Mouse (Mus musculus): Measurements from ENCODE around the gene Taldo1. TPM values are rescaled to one million over a fixed set of nuclear protein-coding genes. Genes with fewer than 3 reads are reported as not detected.

Taldo1 gene
- polyA plus RNA-seq, 1 experiment from 2014 or later: 277 TPM

- no peaks in the 10 kb centered on the region for H3K9me3 ChIP-seq
- H3K4me3 ChIP-seq: no peak overlapping the region
- H3K27ac ChIP-seq: no peak overlapping the region
- no peaks in the 10 kb centered on the region for H3K4me1 ChIP-seq
- WGBS: 74% methylated on average over 5 of the region's 5 CpGs
- no peak overlapping the region for H3K9ac ChIP-seq
- no peak for ATAC-seq (ENCODE audit: insufficient number of reproducible peaks, insufficient read depth, low FRiP score, low TSS enrichment, low read depth)
- H3K36me3 ChIP-seq: no peaks in the 10 kb centered on the region
- peaks cover 32% of the 10 kb centered on the region for H3K27me3 ChIP-seq
- no peak overlapping the region for H3K4me2 ChIP-seq
Observed at GRCm38 (mm10) chr7:141364349-141365048, 27.5 kb upstream of the Taldo1 start.

DNA sequence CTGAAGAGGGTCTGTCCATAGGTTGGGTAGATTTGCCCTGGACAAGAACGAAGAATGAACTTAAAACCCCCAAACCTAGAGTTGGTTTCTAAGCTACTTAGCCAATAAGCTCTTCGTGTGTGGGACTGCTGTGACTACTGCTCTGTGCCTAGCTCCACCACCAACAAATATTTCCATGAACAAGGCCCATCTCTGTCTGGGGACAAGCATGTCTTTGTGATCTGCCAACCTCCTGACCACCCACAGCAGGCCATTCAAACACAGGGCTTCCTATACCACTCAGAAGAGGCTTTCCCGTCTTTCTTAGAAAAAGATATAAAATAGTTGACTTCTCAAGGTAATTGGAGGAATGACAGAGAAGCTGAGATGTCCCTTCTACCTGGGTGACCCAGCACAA, 27.0 kb upstream of the Taldo1 start:
- peaks cover 26% of the 10 kb centered on the region for H3K27me3 ChIP-seq
- H3K36me3 ChIP-seq: no peaks in the 10 kb centered on the region
- WGBS: 51% methylated on average over 3 of the region's 3 CpGs
- H3K4me1 ChIP-seq: no peaks in the 10 kb centered on the region
- H3K9ac ChIP-seq: no peak overlapping the region
- H3K27ac ChIP-seq: no peak overlapping the region
- no peak for ATAC-seq (ENCODE audit: insufficient number of reproducible peaks, insufficient read depth, low FRiP score, low TSS enrichment, low read depth)
- H3K4me3 ChIP-seq: no peak overlapping the region
- H3K4me2 ChIP-seq: no peak overlapping the region
- H3K9me3 ChIP-seq: no peaks in the 10 kb centered on the region

DNA sequence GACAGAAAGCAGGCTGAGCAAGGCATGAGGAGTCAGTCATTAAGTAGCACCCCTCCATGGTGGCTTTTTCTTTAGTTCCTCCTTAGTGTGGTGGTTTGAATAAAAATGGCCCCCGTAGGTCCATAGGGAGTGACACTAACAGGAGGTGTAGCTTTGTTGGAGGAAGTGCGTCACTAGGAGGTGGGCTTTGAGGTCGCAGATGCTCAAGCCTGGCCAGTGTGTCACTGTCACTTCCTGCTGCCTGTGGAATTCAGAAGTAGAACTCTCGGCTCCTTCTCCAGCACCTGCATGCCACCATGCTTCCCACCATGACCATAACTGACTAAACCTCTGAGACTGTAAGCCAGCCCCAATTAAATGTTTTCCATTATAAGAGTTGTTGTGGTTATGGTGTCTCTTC, 24.6 kb upstream of the Taldo1 start:
- 86% methylated on average over 4 of the region's 4 CpGs for WGBS
- Histone ChIP-seq H3K9ac (no peak overlapping the region), H3K4me3 (no peak overlapping the region), H3K36me3 (no peaks in the 10 kb centered on the region), H3K4me1 (0 out of 2 replicates have a peak, but pooled peaks cover 2% of the 10 kb centered on the region), H3K9me3 (no peaks in the 10 kb centered on the region), H3K27ac (no peak overlapping the region), H3K27me3 (peaks cover 4% of the 10 kb centered on the region), H3K4me2 (no peak overlapping the region)
- no peak for ATAC-seq (ENCODE audit: insufficient number of reproducible peaks, insufficient read depth, low FRiP score, low TSS enrichment, low read depth)

DNA sequence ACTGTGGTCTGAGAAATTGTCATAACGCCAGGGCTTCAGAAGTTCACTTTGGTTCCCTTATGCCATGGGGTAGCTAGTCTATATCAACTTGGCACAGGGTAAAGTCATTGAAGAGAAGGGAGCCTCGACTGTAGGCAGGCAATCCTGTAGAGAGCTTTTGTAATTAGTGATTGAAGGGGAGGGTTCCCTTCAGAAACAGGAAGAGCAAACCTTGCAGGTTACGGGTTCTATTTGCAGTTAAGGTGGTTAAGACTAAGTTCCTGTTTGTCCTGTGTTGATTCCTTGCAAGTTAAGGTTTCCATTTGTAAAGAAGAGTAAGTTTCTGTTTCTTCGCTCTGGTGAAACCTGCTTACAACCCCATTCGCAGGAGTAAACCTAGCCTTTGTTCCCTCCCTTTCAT, 22.1 kb upstream of the Taldo1 start:
- 61% methylated on average over 5 of the region's 5 CpGs for WGBS

GRCm38 (mm10) chr7:141371942-141372595, 19.9 kb upstream of the Taldo1 start:
- Histone ChIP-seq H3K36me3 (no peaks in the 10 kb centered on the region), H3K4me2 (no peak overlapping the region), H3K9ac (no peak overlapping the region), H3K9me3 (no peaks in the 10 kb centered on the region), H3K27ac (no peak overlapping the region), H3K4me3 (no peak overlapping the region), H3K27me3 (no peaks in the 10 kb centered on the region), H3K4me1 (0 out of 2 replicates have a peak, but pooled peaks cover 2% of the 10 kb centered on the region)
- no peak for ATAC-seq (ENCODE audit: insufficient number of reproducible peaks, insufficient read depth, low FRiP score, low TSS enrichment, low read depth)
- WGBS: 56% methylated on average over 6 of the region's 6 CpGs

More for the DNA sequence above, 22.1 kb upstream of the Taldo1 start:
- Histone ChIP-seq H3K36me3 (no peaks in the 10 kb centered on the region), H3K27ac (no peak overlapping the region), H3K27me3 (no peaks in the 10 kb centered on the region), H3K4me3 (no peak overlapping the region), H3K4me1 (0 out of 2 replicates have a peak, but pooled peaks cover 2% of the 10 kb centered on the region), H3K4me2 (no peak overlapping the region), H3K9me3 (no peaks in the 10 kb centered on the region), H3K9ac (no peak overlapping the region)
- ATAC-seq (ENCODE audit: insufficient number of reproducible peaks, insufficient read depth, low FRiP score, low TSS enrichment, low read depth): no peak

DNA sequence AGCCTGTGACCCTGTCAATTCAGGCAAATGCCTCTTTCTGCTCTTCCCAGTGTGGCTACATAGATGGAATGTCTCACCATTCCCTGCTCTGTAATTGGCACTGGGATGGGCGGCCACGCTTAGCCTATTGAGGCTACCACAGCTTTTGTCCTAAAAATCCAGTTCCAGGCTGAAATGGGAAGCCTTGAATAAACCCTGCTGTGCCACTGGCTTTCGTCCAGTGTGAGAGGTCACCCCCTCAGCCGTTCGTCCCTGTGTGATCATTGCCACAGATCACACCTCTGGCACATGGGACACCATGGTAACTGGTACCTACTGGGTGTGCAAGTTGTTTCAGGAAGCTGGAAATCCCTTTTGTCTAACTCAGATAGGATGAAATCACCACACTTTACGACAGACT, 18.4 kb upstream of the Taldo1 start:
- no peaks in the 10 kb centered on the region for H3K27me3 ChIP-seq
- no peak for ATAC-seq (ENCODE audit: insufficient number of reproducible peaks, insufficient read depth, low FRiP score, low TSS enrichment, low read depth)
- H3K27ac ChIP-seq: no peak overlapping the region
- H3K36me3 ChIP-seq: no peaks in the 10 kb centered on the region
- no peak overlapping the region for H3K9ac ChIP-seq
- no peak overlapping the region for H3K4me2 ChIP-seq
- H3K4me3 ChIP-seq: no peak overlapping the region
- 75% methylated on average over 6 of the region's 6 CpGs for WGBS
- H3K4me1 ChIP-seq: 0 out of 2 replicates have a peak, but pooled peaks cover 2% of the 10 kb centered on the region
- H3K9me3 ChIP-seq: no peaks in the 10 kb centered on the region

DNA sequence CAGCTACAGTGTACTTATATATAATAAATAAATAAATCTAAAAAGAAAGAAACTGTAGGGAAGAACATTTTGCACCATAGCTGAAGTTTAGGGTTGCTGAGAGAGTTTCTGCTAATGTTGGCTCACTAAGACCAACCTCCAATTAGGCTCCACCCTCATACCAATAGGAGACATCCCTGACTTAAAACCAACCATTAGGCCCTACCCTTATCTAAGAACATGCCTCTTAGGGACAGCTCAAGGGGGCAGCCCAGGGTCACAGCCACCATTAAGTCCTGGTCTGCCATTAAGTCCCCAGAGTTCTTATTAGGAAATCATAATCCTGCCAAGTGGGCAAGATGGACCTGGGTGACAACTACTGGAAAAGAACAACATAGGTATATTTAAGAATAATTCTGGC, 17.6 kb upstream of the Taldo1 start:
- ATAC-seq (ENCODE audit: insufficient number of reproducible peaks, insufficient read depth, low FRiP score, low TSS enrichment, low read depth): no peak
- Histone ChIP-seq H3K36me3 (no peaks in the 10 kb centered on the region), H3K4me2 (no peak overlapping the region), H3K9me3 (no peaks in the 10 kb centered on the region), H3K4me1 (0 out of 2 replicates have a peak, but pooled peaks cover 2% of the 10 kb centered on the region), H3K4me3 (no peak overlapping the region), H3K27me3 (no peaks in the 10 kb centered on the region), H3K9ac (no peak overlapping the region), H3K27ac (no peak overlapping the region)

GRCm38 (mm10) chr7:141379584-141379983, 12.4 kb upstream of the Taldo1 start:
- WGBS: 59% methylated on average over 4 of the region's 4 CpGs
- Histone ChIP-seq H3K9me3 (no peaks in the 10 kb centered on the region), H3K9ac (no peak overlapping the region), H3K27ac (no peak overlapping the region), H3K4me2 (no peak overlapping the region), H3K27me3 (peaks cover 8% of the 10 kb centered on the region; the same call in 1 of the 2 replicates), H3K4me3 (no peak overlapping the region), H3K36me3 (no peaks in the 10 kb centered on the region), H3K4me1 (no peaks in the 10 kb centered on the region)
- no peak for ATAC-seq (ENCODE audit: insufficient number of reproducible peaks, insufficient read depth, low FRiP score, low TSS enrichment, low read depth)

- Histone ChIP-seq H3K4me2 (no peak overlapping the region), H3K27ac (no peak overlapping the region), H3K36me3 (no peaks in the 10 kb centered on the region), H3K9me3 (no peaks in the 10 kb centered on the region), H3K9ac (no peak overlapping the region), H3K4me3 (no peak overlapping the region), H3K27me3 (peaks cover 8% of the 10 kb centered on the region; the same call in 1 of the 2 replicates), H3K4me1 (no peaks in the 10 kb centered on the region)
- ATAC-seq (ENCODE audit: insufficient number of reproducible peaks, insufficient read depth, low FRiP score, low TSS enrichment, low read depth): no peak
- WGBS: 75% methylated on average over 4 of the region's 4 CpGs
Observed at GRCm38 (mm10) chr7:141381068-141381835, 10.7 kb upstream of the Taldo1 start.

DNA sequence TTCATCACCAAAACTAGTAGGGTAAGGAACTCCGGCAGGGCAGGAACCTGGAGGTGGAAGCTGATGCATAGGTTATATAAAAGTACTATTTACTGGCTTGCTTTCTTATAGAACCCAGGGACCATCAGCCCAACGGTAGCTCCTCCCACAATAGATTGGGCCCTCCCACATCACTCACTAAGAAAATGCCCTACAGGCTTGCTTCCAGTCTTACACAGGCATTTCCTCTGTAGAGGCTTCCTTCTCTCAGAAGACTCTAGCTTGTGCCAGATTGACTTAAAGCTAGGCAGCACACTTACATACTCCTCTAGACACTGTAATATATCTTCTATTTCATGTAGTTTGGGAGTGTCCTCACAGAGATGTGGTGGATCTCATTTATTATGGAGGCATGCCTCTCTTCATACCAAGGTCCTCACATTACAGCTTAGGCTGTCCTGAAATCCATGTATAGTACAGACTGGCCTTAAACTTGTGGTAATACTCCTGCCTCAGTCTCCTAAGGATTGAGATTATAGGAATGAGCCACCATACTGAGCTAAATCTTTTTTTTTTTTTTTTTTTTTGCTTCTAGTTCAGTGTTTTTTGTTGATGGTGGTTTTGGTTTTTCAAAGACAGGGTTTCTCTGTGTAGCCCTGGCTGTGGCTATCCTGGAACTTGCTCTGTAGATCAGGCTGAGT, 4.1 kb upstream of the Taldo1 start:
- H3K27ac ChIP-seq: no peak overlapping the region
- H3K4me2 ChIP-seq: no peak overlapping the region
- no peak overlapping the region for H3K9ac ChIP-seq
- ATAC-seq (ENCODE audit: insufficient number of reproducible peaks, insufficient read depth, low FRiP score, low TSS enrichment, low read depth): no peak
- 46% methylated on average over 2 of the region's 2 CpGs for WGBS
- H3K9me3 ChIP-seq: no peaks in the 10 kb centered on the region
- H3K27me3 ChIP-seq: peaks cover under 1% of the 10 kb centered on the region; the same call in 1 of the 2 replicates
- H3K4me1 ChIP-seq: peaks cover 13% of the 10 kb centered on the region
- H3K4me3 ChIP-seq: no peak overlapping the region
- no peaks in the 10 kb centered on the region for H3K36me3 ChIP-seq

DNA sequence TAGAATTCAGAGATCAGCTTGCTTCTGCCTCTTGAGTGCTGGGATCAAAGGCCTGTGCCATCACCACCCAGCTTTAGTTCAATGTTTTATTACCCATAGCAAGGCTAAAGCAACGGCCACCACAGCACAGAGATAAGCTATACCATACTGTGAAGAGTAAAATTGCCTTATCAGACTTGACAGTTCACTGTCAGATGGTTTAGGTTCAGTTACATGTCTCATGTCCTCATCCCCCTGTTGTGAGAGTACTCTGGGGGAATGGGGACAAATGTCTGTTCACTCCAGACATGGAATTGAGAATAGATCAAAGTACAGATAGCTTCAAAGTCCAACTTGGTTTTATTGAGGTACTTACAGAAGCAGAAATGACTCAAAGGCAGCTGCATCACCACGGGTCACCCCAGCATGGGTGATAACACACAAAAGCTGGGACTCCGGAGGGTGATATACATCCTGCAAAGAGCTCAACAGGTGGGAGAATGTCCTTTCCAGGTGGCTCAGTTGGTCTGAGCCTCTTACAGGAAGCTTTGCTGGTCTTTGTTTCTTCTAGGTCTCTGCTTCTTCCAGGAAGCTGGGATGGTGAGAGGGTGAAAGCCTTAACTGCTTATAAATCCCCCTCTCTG, 3.4 kb upstream of the Taldo1 start:
- peaks cover 16% of the 10 kb centered on the region for H3K4me1 ChIP-seq
- no peaks in the 10 kb centered on the region; the same call in 1 of the 2 replicates for H3K27me3 ChIP-seq
- H3K9ac ChIP-seq: no peak overlapping the region
- H3K4me2 ChIP-seq: no peak overlapping the region
- H3K27ac ChIP-seq: no peak overlapping the region
- no peaks in the 10 kb centered on the region for H3K36me3 ChIP-seq
- 71% methylated on average over 3 of the region's 3 CpGs for WGBS
- ATAC-seq (ENCODE audit: insufficient number of reproducible peaks, insufficient read depth, low FRiP score, low TSS enrichment, low read depth): no peak
- H3K4me3 ChIP-seq: no peak overlapping the region
- no peaks in the 10 kb centered on the region for H3K9me3 ChIP-seq
